Mouse (Mus musculus): ENCODE measurements around the gene Pdcd4. TPM values are rescaled to one million over a fixed set of nuclear protein-coding genes. Genes with fewer than 3 reads are reported as not detected.
"Not testable (repeated sequence)": the region's sequence is repeated elsewhere in the genome, so short reads cannot be mapped to it uniquely, and the experiment has no call there.

Pdcd4 gene
- polyA plus RNA-seq, 1 experiment from 2014 or later = 115 TPM

- Histone ChIP-seq H3K4me1 (peaks cover 26% of the 10 kb centered on the region), H3K27ac (no peak overlapping the region), H3K27me3 (no peaks in the 10 kb centered on the region), H3K4me2 (peak overlapping the region; percentile 73), H3K36me3 (ENCODE audit: poor library complexity, severe bottlenecking) (peaks cover 10% of the 10 kb centered on the region), H3K9ac (peak overlapping the region; percentile 93), H3K9me3 (replicated peaks) (no peaks in the 10 kb centered on the region), H3K4me3 (peak overlapping the region; percentile 98)
- WGBS = 59% methylated on average over 7 of the region's 7 CpGs
- ATAC-seq = no peak
Measured at GRCm38 (mm10) chr19:53904833-53905480, 12.9 kb downstream of the Pdcd4 start.

DNA sequence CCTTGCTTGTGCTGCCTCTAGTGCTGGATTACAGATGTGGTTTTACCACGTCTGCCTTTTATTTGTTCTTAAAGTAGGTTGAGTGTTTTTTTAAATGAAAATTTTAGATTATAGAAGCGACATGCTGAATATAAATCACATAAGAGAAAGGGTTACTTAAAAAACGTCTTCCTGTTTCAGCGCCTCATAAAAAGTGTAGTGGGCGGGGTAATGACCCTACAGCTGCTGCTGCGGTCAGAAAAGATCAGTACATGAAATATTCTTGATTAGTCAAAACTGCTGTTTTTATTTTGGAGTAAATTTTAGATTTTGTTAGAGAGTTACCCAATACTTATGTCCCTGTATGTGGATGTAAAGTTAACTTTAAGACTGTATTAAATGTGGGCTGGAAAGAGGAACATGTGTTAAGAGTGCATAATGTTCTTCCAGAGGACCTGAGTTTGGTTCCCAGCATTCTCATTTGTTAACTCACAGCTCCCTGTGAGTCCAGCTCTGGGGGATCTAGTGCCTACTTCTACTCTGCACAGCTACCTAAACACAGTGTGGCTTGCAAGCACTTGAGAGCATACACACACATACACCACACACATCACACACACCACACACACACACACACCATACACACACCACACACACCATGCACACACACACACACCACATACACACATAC, 14.1 kb downstream of the Pdcd4 start:
- Histone ChIP-seq H3K4me2 (peak overlapping the region; percentile 73; the same call in 1 of the 2 replicates), H3K4me3 (no peak overlapping the region), H3K27ac (no peak overlapping the region), H3K36me3 (ENCODE audit: poor library complexity, severe bottlenecking) (peaks cover 19% of the 10 kb centered on the region), H3K4me1 (peaks cover 26% of the 10 kb centered on the region), H3K27me3 (no peaks in the 10 kb centered on the region), H3K9me3 (replicated peaks) (no peaks in the 10 kb centered on the region), H3K9ac (no peak overlapping the region)
- no peak for ATAC-seq
- 71% methylated on average over 6 of the region's 6 CpGs for WGBS

- H3K4me2 ChIP-seq; ATAC-seq; H3K27me3 ChIP-seq; H3K9ac ChIP-seq; H3K9me3 ChIP-seq (replicated peaks); H3K27ac ChIP-seq; H3K4me3 ChIP-seq: not testable (repeated sequence)
- peaks cover 23% of the 10 kb centered on the region for H3K36me3 ChIP-seq (ENCODE audit: poor library complexity, severe bottlenecking)
- H3K4me1 ChIP-seq = peaks cover 26% of the 10 kb centered on the region
Measured at GRCm38 (mm10) chr19:53906703-53907070, 14.7 kb downstream of the Pdcd4 start.

GRCm38 (mm10) chr19:53914950-53915349, 22.9 kb downstream of the Pdcd4 start:
- peaks cover 87% of the 10 kb centered on the region for H3K36me3 ChIP-seq (ENCODE audit: poor library complexity, severe bottlenecking)
- no peaks in the 10 kb centered on the region for H3K27me3 ChIP-seq
- no peak overlapping the region for H3K4me3 ChIP-seq
- WGBS = 96% methylated on average over 4 of the region's 4 CpGs
- H3K9me3 ChIP-seq (replicated peaks) = no peaks in the 10 kb centered on the region
- H3K4me1 ChIP-seq = no peaks in the 10 kb centered on the region
- H3K4me2 ChIP-seq = no peak overlapping the region
- H3K27ac ChIP-seq = no peak overlapping the region
- no peak overlapping the region for H3K9ac ChIP-seq
- no peak for ATAC-seq

DNA sequence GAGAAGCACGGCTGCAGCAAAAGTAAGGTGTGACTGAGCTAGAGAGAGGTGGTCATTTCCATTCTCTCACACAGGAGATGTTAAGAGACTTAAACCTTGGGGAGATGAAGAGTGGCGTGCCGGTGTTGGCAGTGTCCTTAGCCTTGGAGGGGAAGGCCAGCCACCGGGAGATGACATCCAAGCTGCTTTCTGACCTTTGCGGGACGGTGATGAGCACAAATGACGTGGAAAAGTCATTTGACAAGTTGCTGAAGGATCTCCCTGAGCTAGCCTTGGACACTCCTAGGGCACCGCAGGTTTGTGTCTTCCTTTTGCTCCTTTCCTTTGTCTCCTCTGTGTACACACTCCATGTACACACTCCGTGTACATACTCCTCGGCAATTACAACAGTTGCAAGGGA, 27.5 kb downstream of the Pdcd4 start:
- Histone ChIP-seq H3K4me1 (no peaks in the 10 kb centered on the region), H3K4me3 (no peak overlapping the region), H3K4me2 (no peak overlapping the region), H3K27me3 (no peaks in the 10 kb centered on the region), H3K36me3 (ENCODE audit: poor library complexity, severe bottlenecking) (peaks cover 82% of the 10 kb centered on the region), H3K9me3 (replicated peaks) (peaks cover 2% of the 10 kb centered on the region; the same call in 1 of the 2 replicates), H3K9ac (no peak overlapping the region), H3K27ac (no peak overlapping the region)
- no peak for ATAC-seq
- WGBS = 94% methylated on average over 10 of the region's 10 CpGs

GRCm38 (mm10) chr19:53921996-53922395, 30.0 kb downstream of the Pdcd4 start:
- not testable (repeated sequence) for H3K4me3 ChIP-seq; ATAC-seq; H3K27ac ChIP-seq; H3K4me2 ChIP-seq; H3K9me3 ChIP-seq (replicated peaks); H3K9ac ChIP-seq; H3K27me3 ChIP-seq; H3K4me1 ChIP-seq
- 79% methylated on average over 3 of the region's 3 CpGs for WGBS
- H3K36me3 ChIP-seq (ENCODE audit: poor library complexity, severe bottlenecking) = peaks cover 71% of the 10 kb centered on the region

- H3K27me3 ChIP-seq = no peaks in the 10 kb centered on the region
- ATAC-seq = no peak
- H3K4me3 ChIP-seq = no peak overlapping the region
- H3K27ac ChIP-seq = no peak overlapping the region
- H3K9me3 ChIP-seq (replicated peaks) = peaks cover 4% of the 10 kb centered on the region; the same call in 1 of the 2 replicates
- 84% methylated on average over 2 of the region's 2 CpGs for WGBS
- no peaks in the 10 kb centered on the region for H3K4me1 ChIP-seq
- H3K9ac ChIP-seq = no peak overlapping the region
- H3K36me3 ChIP-seq (ENCODE audit: poor library complexity, severe bottlenecking) = peaks cover 66% of the 10 kb centered on the region
- no peak overlapping the region for H3K4me2 ChIP-seq
Measured at GRCm38 (mm10) chr19:53925338-53925751, 33.3 kb downstream of the Pdcd4 start.

DNA sequence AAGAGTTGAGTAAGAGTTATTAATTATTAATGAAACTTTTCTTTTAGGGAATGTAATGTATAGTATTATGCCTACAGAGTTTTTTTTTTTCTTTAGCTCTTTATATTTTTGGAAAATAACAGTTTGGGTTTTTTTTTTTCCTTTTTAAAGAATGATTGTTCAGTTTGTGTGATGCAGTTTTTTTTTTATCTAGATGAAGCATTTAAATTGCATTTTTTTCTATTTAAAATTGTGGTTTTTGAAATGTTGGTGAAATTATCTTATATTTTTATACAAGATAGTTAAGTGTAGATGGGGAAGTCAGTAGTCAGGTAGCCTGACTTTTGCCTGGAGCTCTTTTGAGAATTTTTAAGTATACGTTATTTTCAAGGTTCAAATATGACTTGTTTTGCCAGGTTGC, 34.7 kb downstream of the Pdcd4 start:
- Histone ChIP-seq H3K4me1 (no peaks in the 10 kb centered on the region), H3K9me3 (replicated peaks) (peaks cover 4% of the 10 kb centered on the region; the same call in 1 of the 2 replicates), H3K4me2 (no peak overlapping the region), H3K9ac (no peak overlapping the region), H3K36me3 (ENCODE audit: poor library complexity, severe bottlenecking) (peaks cover 69% of the 10 kb centered on the region), H3K4me3 (no peak overlapping the region), H3K27me3 (no peaks in the 10 kb centered on the region), H3K27ac (no peak overlapping the region)
- WGBS = 89% methylated on average over 1 of the region's 1 CpGs
- ATAC-seq = no peak

GRCm38 (mm10) chr19:53929218-53929617, 37.2 kb downstream of the Pdcd4 start:
- H3K4me1 ChIP-seq = no peaks in the 10 kb centered on the region
- no peaks in the 10 kb centered on the region for H3K27me3 ChIP-seq
- no peak overlapping the region for H3K4me2 ChIP-seq
- no peak overlapping the region for H3K9ac ChIP-seq
- peaks cover 4% of the 10 kb centered on the region; the same call in 1 of the 2 replicates for H3K9me3 ChIP-seq (replicated peaks)
- no peak overlapping the region for H3K4me3 ChIP-seq
- no peak overlapping the region for H3K27ac ChIP-seq
- no peak for ATAC-seq
- 96% methylated on average over 3 of the region's 3 CpGs for WGBS
- H3K36me3 ChIP-seq (ENCODE audit: poor library complexity, severe bottlenecking) = peaks cover 70% of the 10 kb centered on the region

- H3K9me3 ChIP-seq (replicated peaks) = no peaks in the 10 kb centered on the region
- H3K27me3 ChIP-seq = no peaks in the 10 kb centered on the region
- H3K4me1 ChIP-seq = no peaks in the 10 kb centered on the region
- H3K4me3 ChIP-seq = no peak overlapping the region
- H3K4me2 ChIP-seq = no peak overlapping the region
- ATAC-seq = no peak
- no peak overlapping the region for H3K27ac ChIP-seq
- H3K9ac ChIP-seq = no peak overlapping the region
- peaks cover 60% of the 10 kb centered on the region for H3K36me3 ChIP-seq (ENCODE audit: poor library complexity, severe bottlenecking)
Measured at GRCm38 (mm10) chr19:53933050-53933449, 41.0 kb downstream of the Pdcd4 start.

DNA sequence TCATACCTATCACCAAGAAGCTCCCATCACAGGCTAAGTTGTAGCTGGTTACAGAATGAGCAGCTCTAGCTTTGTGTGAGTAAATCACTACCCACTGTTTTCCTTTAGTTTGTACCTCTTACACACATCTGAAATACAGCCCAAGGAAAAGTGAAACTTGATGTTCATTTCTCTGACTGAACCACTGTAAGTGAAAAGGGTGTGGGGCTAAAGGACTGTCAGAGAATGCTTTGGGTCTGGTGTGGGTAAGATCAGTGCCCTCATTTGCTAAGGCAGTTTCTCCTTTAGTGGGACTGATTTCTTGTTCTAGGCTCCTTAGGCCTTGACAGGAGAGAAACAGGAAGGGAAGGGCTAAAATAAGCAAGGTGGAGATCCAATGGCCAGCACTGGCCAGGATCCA, 42.0 kb downstream of the Pdcd4 start:
- Histone ChIP-seq H3K4me3 (no peak overlapping the region), H3K9ac (no peak overlapping the region), H3K9me3 (replicated peaks) (no peaks in the 10 kb centered on the region), H3K4me2 (no peak overlapping the region), H3K27me3 (no peaks in the 10 kb centered on the region), H3K4me1 (no peaks in the 10 kb centered on the region), H3K27ac (no peak overlapping the region), H3K36me3 (ENCODE audit: poor library complexity, severe bottlenecking) (peaks cover 61% of the 10 kb centered on the region)
- no peak for ATAC-seq

GRCm38 (mm10) chr19:53939467-53939866, 47.4 kb downstream of the Pdcd4 start:
- Histone ChIP-seq H3K4me2 (no peak overlapping the region), H3K36me3 (ENCODE audit: poor library complexity, severe bottlenecking) (peaks cover 25% of the 10 kb centered on the region), H3K4me3 (no peak overlapping the region), H3K9me3 (replicated peaks) (no peaks in the 10 kb centered on the region), H3K27ac (no peak overlapping the region), H3K9ac (no peak overlapping the region), H3K27me3 (no peaks in the 10 kb centered on the region), H3K4me1 (peaks cover 12% of the 10 kb centered on the region)
- ATAC-seq = no peak
- WGBS = 91% methylated on average over 4 of the region's 4 CpGs

GRCm38 (mm10) chr19:53941139-53941538, 49.1 kb downstream of the Pdcd4 start:
- Histone ChIP-seq H3K36me3 (ENCODE audit: poor library complexity, severe bottlenecking) (peaks cover 25% of the 10 kb centered on the region), H3K27me3 (no peaks in the 10 kb centered on the region), H3K27ac (no peak overlapping the region), H3K4me3 (no peak overlapping the region), H3K9ac (no peak overlapping the region), H3K9me3 (replicated peaks) (no peaks in the 10 kb centered on the region), H3K4me1 (peaks cover 15% of the 10 kb centered on the region), H3K4me2 (no peak overlapping the region)
- ATAC-seq = no peak
- 79% methylated on average over 4 of the region's 4 CpGs for WGBS
